Mouse (Mus musculus) lung, embryonic 14.5 days (tissue): ENCODE measurements around the gene Hook2. TPM values are rescaled to one million over a fixed set of nuclear protein-coding genes. Genes with fewer than 3 reads are reported as not detected.

Experiments
- ATAC-seq: fragments of 200-750 bp; cut with Nextera tagmentation; 2 replicates; pipeline ENCODE4 v1.8.0; 2017; ENCODE audit warnings: mild to moderate bottlenecking, moderate TSS enrichment, moderate library complexity; ENCODE audit not compliant: insufficient read depth
- DNase-seq: peaks from one replicate; pipeline ENCODE4 v3.0.0-alpha.2; 2015
- H3K27ac ChIP-seq: fragments of 300-500 bp; sonication (generic); 2 replicates; pipeline ENCODE4 v1.5.1; 2014; ENCODE audit warnings: low read depth, mild to moderate bottlenecking, moderate library complexity
- H3K27me3 ChIP-seq: fragments of 300-500 bp; sonication (generic); 2 replicates; pipeline ENCODE4 v1.6.1; 2014; ENCODE audit warnings: low read length, control low read depth; ENCODE audit not compliant: insufficient read depth
- H3K36me3 ChIP-seq: fragments of 300-500 bp; sonication (generic); 2 replicates; pipeline ENCODE4 v1.6.1; 2014; ENCODE audit warnings: control low read depth; ENCODE audit not compliant: insufficient read depth
- H3K4me1 ChIP-seq: fragments of 300-500 bp; sonication (generic); 2 replicates; pipeline ENCODE4 v1.6.1; 2014; ENCODE audit warnings: antibody characterized with exemption, control low read depth; ENCODE audit not compliant: insufficient read depth
- H3K4me2 ChIP-seq: fragments of 300-500 bp; sonication (generic); 2 replicates; pipeline ENCODE4 v1.6.1; 2014; ENCODE audit warnings: mild to moderate bottlenecking
- H3K4me3 ChIP-seq: fragments of 300-500 bp; sonication (generic); 2 replicates; pipeline ENCODE4 v1.5.1; 2014; ENCODE audit warnings: low read depth, low read length
- H3K9ac ChIP-seq: fragments of 300-500 bp; sonication (generic); 2 replicates; pipeline ENCODE4 v1.6.1; 2014
- H3K9me3 ChIP-seq: fragments of 300-500 bp; sonication (generic); 2 replicates; pipeline ENCODE4 v1.6.1; 2016; ENCODE audit warnings: low read depth, low read length, control low read depth
- CTCF ChIP-seq: IDR thresholded peaks from 2 replicates; pipeline ENCODE4 v1.5.1; 2016; ENCODE audit warnings: antibody characterized with exemption, low read depth
- WGBS: fragments of 180-500 bp; shearing (Covaris S2); extraction: QIAGEN DNeasy Blood & Tissue Kit; methylation state at CpG from one replicate; pipeline ENCODE4 v1.1.7; 2014; 5-methylcytosine and 5-hydroxymethylcytosine counted together
- polyA plus RNA-seq: library from polyadenylated mRNA; unstranded; fragments of >200 nt; fragmentation: Nextera tagmentation; extraction: Ambion mirVana; gene quantifications from 2 replicates; pipeline ENCODE4 v1.2.1, GENCODE M21; 2014

Gene Hook2
- polyA plus RNA-seq, 1 experiment from 2014 or later: 18.0 TPM

DNA sequence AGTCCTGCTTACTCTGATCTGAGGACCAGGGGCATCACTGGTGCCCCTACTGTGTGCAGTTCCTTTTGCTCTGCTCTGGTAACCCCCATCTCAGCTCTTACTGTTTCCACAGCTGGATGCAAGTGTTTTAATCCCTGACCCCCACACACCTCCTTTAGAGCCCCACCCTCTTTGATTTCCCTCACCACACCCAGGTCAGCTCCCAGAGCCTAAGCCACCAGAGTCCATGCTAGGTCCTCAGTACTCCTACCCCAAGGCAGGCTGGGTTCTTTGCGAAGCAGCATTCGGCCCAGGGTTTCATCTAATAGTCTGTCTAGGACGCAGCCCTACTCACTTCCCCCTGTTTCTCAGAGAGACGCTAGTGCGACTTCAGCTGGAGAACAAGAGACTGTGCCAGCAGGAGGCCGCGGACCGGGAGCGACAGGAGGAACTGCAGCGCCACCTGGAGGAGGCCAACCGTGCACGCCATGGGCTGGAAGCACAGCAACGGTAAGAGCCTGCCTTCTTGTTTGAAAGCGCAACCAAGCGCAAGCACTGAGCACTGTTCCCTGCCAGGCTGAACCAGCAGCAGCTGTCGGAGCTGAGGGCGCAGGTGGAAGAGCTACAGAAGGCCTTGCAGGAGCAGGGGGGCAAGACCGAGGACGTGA lies 7.4 kb downstream of the Hook2 start:
- no peak overlapping the region for H3K4me3 ChIP-seq
- peak; percentile 93 for DNase-seq
- H3K36me3 ChIP-seq: no peaks in the 10 kb centered on the region
- WGBS: 7% methylated on average over 19 of the region's 19 CpGs
- H3K9me3 ChIP-seq: no peaks in the 10 kb centered on the region
- peak; percentile 66 for ATAC-seq
- no peak overlapping the region for H3K9ac ChIP-seq
- peak; percentile 94 for TF ChIP-seq CTCF
- no peak overlapping the region for H3K4me2 ChIP-seq
- H3K27me3 ChIP-seq: no peaks in the 10 kb centered on the region; the same call in 1 of the 2 replicates
- H3K4me1 ChIP-seq: no peaks in the 10 kb centered on the region
- H3K27ac ChIP-seq: no peak overlapping the region

DNA sequence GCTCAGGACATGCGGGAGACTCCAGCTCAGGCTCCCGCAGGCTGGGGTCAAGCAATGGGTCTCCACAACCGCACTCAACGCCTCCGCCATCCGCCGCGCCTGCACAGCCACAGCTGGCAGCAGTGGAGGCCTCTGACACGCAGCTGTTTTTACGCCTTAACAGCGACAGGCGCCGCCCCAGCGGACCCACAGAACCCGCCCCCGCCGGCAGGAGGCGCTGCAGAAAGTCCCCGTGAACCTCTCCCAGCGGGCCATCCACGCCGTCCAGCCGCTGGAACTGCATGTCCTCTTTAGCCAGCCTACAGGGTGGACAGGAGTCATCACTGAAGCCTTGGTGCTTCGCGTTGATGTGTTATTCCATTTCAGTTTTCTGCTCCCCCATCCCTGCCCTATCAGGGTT lies 17.3 kb downstream of the Hook2 start:
- WGBS: 16% methylated on average over 25 of the region's 25 CpGs
- Histone ChIP-seq H3K4me1 (no peaks in the 10 kb centered on the region), H3K27me3 (peaks cover 33% of the 10 kb centered on the region), H3K4me2 (no peak overlapping the region), H3K9ac (no peak overlapping the region), H3K9me3 (no peaks in the 10 kb centered on the region), H3K36me3 (no peaks in the 10 kb centered on the region), H3K4me3 (no peak overlapping the region), H3K27ac (no peak overlapping the region)
- DNase-seq (peak; percentile 35), ATAC-seq (no peak)
- TF ChIP-seq CTCF: peak; percentile 54

DNA sequence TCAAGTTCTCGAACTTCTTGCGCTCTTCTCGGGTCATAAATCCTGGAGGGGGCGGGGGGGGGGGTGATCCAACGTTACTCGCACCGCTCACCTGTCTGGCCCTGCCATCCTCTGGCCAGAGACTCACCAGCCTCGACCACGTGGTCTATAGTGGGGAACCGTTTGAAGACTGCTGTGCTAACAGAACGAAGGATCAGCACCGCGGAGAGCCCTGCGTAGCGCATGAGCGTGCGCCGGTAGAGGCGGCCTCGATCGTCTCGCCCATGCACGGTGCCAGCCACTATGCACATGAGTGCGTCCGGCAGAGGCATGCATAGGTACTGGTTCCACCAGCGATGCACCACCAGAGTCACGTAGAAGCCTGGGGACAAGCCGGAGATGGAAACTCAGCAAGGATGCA lies 20.8 kb downstream of the Hook2 start:
- ATAC-seq (no peak), DNase-seq (peak; percentile 24)
- peaks cover 50% of the 10 kb centered on the region for H3K27me3 ChIP-seq
- no peak for TF ChIP-seq CTCF
- H3K27ac ChIP-seq: no peak overlapping the region
- no peaks in the 10 kb centered on the region for H3K4me1 ChIP-seq
- no peaks in the 10 kb centered on the region for H3K36me3 ChIP-seq
- no peak overlapping the region for H3K4me3 ChIP-seq
- no peak overlapping the region for H3K4me2 ChIP-seq
- H3K9ac ChIP-seq: no peak overlapping the region
- 14% methylated on average over 28 of the region's 28 CpGs for WGBS
- H3K9me3 ChIP-seq: no peaks in the 10 kb centered on the region

DNA sequence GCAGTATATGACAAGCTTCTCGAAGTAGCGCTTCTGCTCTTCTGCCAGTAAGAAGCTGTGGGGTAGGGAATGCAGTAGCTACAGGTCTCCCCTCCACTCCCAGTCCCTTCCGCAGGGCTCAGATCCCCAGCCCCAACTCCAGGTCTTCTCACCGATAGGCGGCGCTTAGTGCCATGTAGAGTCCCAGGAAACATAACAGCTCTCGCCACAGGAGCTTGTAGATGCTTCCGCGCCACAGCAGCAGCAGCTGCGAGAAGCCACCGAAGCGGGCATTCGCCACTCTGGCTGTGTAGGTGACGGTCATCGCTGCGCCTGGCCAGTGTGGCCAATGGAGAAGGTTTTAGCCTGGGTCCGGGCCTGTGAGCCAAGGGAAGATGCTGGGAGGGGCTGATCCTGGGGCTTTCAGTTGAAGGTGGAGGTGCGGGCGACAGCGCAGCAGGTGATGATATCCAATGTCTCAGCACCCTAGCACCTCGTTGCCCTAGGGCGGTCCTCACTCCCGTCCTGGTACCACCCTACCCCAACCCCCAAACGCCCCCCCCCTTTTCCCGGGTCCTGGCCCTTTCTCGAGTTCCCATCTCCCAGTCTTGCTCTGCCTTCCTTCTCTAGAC lies 22.9 kb downstream of the Hook2 start:
- 6% methylated on average over 26 of the region's 26 CpGs for WGBS
- Histone ChIP-seq H3K4me1 (no peaks in the 10 kb centered on the region), H3K4me3 (peak overlapping the region; percentile 24), H3K36me3 (peaks cover 11% of the 10 kb centered on the region; the same call in 1 of the 2 replicates), H3K27me3 (peaks cover 42% of the 10 kb centered on the region), H3K9me3 (no peaks in the 10 kb centered on the region), H3K4me2 (peak overlapping the region; percentile 51), H3K27ac (no peak overlapping the region), H3K9ac (no peak overlapping the region)
- TF ChIP-seq CTCF: peak; percentile 79
- DNase-seq (peak; percentile 87), ATAC-seq (peak; percentile 50; the same call in 1 of the 2 replicates)

DNA sequence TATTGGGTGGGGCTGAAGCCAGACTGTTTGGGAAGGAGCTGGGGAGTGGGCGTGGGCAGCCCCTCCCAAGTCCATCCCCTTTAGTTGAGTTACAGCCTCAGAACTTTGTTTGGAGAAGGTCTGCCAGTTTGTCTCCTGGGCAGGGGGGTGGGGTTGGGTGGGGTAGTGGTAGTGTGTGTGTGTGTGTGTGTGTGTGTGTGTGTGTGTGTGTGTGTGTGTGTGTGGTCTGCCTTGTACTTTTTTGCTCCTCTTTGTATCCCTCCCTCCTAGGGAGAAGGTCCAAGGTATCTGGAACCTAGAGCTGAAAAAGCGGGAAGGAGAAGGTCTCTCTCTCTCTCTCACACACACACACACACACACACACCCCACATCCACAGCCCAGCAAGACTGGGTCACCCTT lies 24.0 kb downstream of the Hook2 start, which contains the start of gene Best2:
Best2 (minus strand) TSS at position 101 of the 400 bp plus-strand sequence.
- Histone ChIP-seq H3K4me2 (peak within 1 kb of the TSS; percentile 51), H3K4me1 (no peaks in the 10 kb centered on the region), H3K36me3 (peaks cover 22% of the 10 kb centered on the region), H3K9me3 (no peaks in the 10 kb centered on the region), H3K9ac (no peak within 1 kb of the TSS), H3K27ac (no peak within 1 kb of the TSS), H3K27me3 (peaks cover 37% of the 10 kb centered on the region), H3K4me3 (peak within 1 kb of the TSS; percentile 24)
- DNase-seq: no peak
- no peak for ATAC-seq
- no peak for TF ChIP-seq CTCF
- 44% methylated on average over 2 of the region's 2 CpGs for WGBS

DNA sequence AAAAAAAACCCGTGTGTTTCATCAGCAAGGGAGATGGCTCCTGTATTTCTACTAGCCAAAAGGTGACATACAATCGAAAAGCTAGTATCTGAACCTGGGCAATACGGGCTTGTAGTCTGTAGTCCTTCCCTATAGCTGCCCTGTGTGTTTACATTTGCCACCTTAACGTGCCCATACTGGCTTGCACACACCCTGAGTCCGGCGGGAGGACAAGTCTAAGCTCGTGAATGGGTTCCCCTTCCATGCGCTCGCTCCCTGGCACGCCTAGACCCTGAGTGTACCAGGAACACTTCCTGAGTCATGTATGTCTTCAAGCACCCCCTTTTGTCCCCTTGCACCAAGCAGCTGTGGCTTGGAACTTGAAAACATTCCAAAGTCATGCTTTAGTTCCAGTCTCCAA lies 26.3 kb downstream of the Hook2 start:
- Histone ChIP-seq H3K4me2 (no peak overlapping the region), H3K9ac (no peak overlapping the region), H3K4me1 (no peaks in the 10 kb centered on the region), H3K27me3 (peaks cover 20% of the 10 kb centered on the region), H3K27ac (no peak overlapping the region), H3K36me3 (peaks cover 44% of the 10 kb centered on the region), H3K4me3 (no peak overlapping the region), H3K9me3 (no peaks in the 10 kb centered on the region)
- 54% methylated on average over 10 of the region's 10 CpGs for WGBS
- ATAC-seq (no peak), DNase-seq (no peak)
- no peak for TF ChIP-seq CTCF

DNA sequence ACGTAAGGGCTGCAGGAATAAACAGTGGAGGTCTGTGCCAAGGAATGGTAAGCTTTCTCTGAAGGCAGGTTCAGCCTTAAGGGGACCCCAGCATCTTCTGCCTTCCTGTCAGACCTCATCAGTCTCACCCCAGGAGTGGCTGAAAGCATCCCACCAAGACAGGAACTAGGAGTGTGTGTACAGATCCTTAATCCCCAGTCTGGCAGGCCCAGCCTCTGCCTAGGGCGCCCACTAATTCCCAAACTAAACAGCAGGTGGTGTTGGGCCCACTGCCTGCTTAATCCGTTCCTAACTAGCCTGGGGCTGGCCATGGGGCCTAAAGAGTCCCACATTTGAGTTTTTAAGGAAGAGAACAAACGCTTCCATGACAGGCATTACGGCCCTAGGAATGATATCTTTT lies 26.8 kb downstream of the Hook2 start:
- H3K4me1 ChIP-seq: no peaks in the 10 kb centered on the region
- WGBS: 45% methylated on average over 5 of the region's 5 CpGs
- TF ChIP-seq CTCF: no peak
- peaks cover 49% of the 10 kb centered on the region for H3K36me3 ChIP-seq
- H3K9me3 ChIP-seq: no peaks in the 10 kb centered on the region
- no peak overlapping the region for H3K9ac ChIP-seq
- DNase-seq: no peak
- no peak overlapping the region for H3K27ac ChIP-seq
- H3K4me2 ChIP-seq: no peak overlapping the region
- ATAC-seq: no peak
- H3K4me3 ChIP-seq: no peak overlapping the region
- H3K27me3 ChIP-seq: peaks cover 19% of the 10 kb centered on the region
